Mouse (Mus musculus): Measurements from ENCODE around the gene Angptl1.

The Angptl1 gene

DNA sequence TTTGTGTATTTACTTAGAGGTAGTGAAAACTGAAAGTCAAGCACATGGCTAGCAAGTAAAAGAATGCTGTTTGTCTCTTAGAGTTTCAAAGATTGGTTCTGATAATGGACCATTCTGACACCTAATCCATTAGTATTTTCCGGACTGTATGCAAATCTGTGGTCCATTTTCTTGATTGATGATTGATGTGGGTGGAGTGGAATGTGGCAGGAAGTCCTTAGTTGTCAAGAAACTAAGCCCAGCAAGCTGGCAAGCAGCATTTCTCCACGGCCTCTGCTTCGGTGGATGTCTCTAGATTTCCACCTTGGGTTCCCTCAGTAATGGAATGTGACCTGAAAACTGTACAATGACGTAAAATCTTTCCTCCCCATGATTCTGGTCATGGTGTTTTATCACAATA, 32.3 kb downstream of the Angptl1 start:
- DNase-seq (ENCODE audit: low read depth, low spot score), result no peak

DNA sequence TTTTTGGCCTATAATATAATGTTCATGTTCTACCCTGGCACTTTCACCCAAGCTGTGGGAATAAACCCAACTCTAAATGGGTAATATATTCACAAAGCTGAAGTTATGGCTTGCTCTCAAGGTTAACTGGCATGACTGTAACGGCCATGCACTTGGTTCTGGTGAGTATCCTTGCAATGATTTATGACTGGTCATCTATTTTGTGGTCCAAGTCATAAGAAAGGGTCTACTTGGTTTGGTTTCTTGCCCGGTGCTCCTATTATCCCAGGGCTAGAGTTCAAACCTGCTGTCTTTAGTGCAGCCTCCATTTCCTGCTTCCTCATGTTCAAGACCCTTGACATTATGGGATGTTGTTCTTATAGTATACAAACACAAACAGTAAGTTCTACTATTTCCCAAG, 46.4 kb downstream of the Angptl1 start:
- DNase-seq (ENCODE audit: low read depth, low spot score), result no peak

DNA sequence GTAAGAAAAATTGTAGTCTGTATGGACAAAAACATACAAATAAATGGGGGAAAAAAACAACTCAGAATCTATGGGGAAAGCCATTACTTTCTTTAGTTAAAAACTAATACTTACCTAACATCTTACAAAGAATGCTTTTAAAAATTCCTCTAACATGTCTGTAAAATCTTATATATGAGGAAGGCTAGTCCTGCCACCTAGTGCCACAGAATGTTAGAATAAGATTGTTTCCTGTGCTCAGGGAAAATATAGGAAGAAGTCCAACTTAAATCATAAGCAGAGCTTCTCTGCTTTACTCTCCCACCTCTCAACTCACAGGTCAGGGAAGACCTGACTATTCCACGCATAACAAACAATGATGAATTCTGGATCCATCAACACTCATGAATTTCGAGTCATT, 47.5 kb downstream of the Angptl1 start:
- DNase-seq (ENCODE audit: low read depth, low spot score), result no peak

DNA sequence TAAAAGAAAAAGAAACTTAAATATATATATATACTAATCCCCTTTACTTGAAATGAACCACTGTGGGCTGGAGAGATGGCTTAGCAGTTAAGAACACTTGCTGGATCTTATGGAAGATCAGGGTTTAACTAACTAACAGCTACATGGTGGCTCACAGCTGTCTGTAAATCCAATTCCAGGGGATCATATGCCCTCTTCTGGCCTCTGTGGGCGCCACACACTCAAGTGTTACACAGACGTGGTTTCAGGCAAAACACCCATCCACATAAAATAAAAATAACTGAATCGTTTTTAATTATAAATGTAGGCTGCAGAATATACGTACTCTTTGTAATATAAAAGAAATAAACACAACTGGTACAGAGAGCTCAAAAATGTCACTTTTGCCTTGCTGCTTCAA, 50.5 kb downstream of the Angptl1 start:
- no peak for DNase-seq (ENCODE audit: low read depth, low spot score)

DNA sequence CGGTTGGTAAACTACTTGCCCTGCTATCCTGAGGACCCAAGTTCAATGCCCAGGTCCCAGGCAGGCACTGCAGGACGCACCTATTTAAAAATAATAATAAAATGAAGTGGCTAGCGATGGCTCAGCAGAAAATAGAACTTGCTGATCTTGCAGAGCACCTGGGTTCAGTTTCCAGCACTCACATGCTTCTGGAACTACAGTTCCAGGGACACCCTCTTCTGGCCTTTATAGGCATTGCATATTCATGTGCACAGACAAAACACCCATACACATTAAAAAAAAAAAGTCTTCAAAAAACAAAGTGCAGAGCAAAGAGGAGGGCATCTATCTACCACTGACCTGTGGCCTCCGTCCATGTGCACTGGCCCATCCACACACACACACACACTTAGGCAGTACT, 53.2 kb downstream of the Angptl1 start:
- DNase-seq (ENCODE audit: low read depth, low spot score), result no peak

DNA sequence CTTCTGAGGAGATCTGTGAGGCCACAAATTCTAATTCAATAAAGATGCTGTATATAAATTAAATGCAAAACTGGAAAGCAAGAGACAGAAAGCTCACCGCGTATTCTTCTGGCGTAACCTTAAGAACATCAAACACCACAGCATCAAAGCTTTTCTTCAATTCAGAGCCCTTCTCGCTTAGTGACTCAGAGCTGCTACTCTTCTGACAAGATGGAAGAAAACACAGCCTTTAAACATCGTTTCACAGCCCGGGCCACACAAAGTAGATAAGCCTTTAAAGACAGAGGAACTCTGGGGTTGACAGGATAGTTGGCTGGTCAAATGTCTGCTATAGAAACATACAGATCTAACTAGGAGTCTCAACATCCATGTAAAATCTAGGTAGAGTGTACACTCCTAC, 63.3 kb downstream of the Angptl1 start:
- no peak for DNase-seq (ENCODE audit: low read depth, low spot score)

DNA sequence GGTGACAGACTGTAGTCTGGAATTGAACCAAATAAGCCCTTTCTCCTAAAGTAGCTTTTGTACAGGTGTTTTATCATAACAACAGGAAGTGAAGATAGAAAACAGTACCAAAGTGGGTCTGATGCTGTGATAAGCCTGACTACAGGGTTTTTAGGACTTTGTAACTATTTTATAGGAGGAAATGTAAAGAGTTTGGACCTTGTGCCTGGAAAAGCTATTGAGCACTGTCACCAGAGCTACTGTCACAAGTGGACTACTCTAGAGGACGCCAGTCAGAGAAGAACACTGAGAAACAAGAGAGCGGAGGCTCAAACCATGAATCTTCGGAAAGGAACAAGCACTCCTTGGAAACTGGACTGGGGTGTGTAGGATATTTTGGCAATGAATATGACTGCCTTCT, 65.5 kb downstream of the Angptl1 start:
- DNase-seq (ENCODE audit: low read depth, low spot score), result no peak

DNA sequence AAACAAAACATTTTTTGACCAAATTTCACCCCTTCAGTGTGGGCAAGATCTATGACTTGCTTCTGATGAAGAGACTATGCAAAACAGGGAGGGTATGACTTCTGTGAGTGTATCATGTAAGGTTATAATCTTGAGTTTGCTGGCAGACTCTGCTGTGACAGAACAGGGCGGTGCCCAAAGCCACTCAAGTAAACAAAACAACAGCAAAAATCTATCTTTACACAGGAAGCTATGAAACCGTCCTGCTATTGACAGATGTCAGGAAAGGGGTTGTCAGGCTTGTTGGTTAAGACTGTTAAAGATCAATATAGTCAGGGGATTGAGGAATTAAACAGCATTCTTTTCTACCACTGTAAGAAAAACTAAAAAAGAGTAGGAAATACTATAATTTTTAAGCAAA, 67.3 kb downstream of the Angptl1 start:
- no peak for DNase-seq (ENCODE audit: low read depth, low spot score)

DNA sequence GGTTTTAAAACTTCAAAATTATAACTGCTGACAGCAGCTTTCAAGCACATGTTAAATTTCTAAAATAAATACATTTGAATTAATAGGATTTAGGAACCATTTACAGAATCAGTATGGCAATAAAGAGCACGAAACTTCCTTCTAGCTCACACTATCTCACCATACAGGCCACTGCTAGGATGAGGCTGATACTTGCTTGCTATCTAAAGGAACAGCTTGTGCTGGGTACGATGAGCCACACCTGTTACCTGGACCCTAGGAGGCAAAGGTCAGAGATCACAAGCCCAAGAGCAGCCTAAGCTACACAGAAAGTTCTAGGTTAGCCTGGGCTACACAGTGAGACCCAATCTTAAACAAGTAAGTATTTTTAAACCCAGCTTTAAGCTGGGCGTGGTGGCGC, 70.9 kb downstream of the Angptl1 start:
- no peak for DNase-seq (ENCODE audit: low read depth, low spot score)

DNA sequence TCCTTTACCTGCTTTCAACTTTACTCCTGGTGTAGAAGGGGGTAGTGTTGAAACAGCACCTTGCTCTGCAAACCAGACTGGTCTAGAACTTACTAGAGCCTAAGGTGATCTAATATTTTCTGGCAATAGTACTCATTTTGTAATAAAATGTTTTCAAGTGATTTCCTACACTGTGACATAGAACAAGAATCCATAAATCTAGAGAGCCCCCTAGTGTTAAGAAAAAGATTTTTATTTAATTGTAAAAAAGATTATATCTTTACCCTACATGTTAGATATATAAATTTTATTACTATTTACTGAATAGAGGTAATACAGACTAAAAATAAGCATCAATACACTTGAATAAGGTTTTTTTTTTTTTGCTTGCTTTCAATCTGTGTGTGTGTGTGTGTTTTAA, 71.5 kb downstream of the Angptl1 start:
- DNase-seq (ENCODE audit: low read depth, low spot score), result no peak

Data from brain, embryonic 18.5 days (tissue).